Mouse (Mus musculus): ENCODE results near the gene Optn.

The Optn gene

GRCm38 (mm10) chr2:4978091-4978490 lies 85.8 kb downstream of the Optn start:
- no peak for DNase-seq

- no peak for DNase-seq
These were observed 88.0 kb downstream of the Optn start, which contains the start of gene Ucma for GRCm38 (mm10) chr2:4975807-4976206. Gene Ucma (plus strand): TSS chr2:4976122.
